Mouse (Mus musculus) midbrain, embryonic 15.5 days (tissue): ENCODE data around the gene Adarb2. TPM values are rescaled to one million over a fixed set of nuclear protein-coding genes. Genes with fewer than 3 reads are reported as not detected.
A peak's percentile ranks its signal among the peaks of the same experiment; 100 is the strongest.
"Not testable (repeated sequence)": the region's sequence is repeated elsewhere in the genome, so short reads cannot be mapped to it uniquely, and the experiment has no call there.

Source experiments
- ATAC-seq: fragments of 200-750 bp; cut with Nextera tagmentation; replicated peaks from 2 replicates; pipeline ENCODE4 v1.8.0; 2017; ENCODE audit warnings: moderate TSS enrichment
- H3K27ac ChIP-seq: fragments of 300-500 bp; sonication (generic); 2 replicates; pipeline ENCODE4 v1.5.1; 2015; ENCODE audit warnings: mild to moderate bottlenecking, inconsistent platforms
- H3K27me3 ChIP-seq: fragments of 300-500 bp; sonication (generic); replicated peaks from 2 replicates; pipeline ENCODE4 v1.6.1; 2015; ENCODE audit warnings: inconsistent platforms
- H3K36me3 ChIP-seq: fragments of 300-500 bp; sonication (generic); replicated peaks from 2 replicates; pipeline ENCODE4 v1.6.1; 2015; ENCODE audit warnings: inconsistent platforms
- H3K4me1 ChIP-seq: fragments of 300-500 bp; sonication (generic); 2 replicates; pipeline ENCODE4 v1.6.1; 2015; ENCODE audit warnings: inconsistent platforms
- H3K4me2 ChIP-seq: fragments of 300-500 bp; sonication (generic); 2 replicates; pipeline ENCODE4 v1.6.1; 2015; ENCODE audit warnings: inconsistent platforms, mild to moderate bottlenecking, moderate library complexity
- H3K4me3 ChIP-seq: fragments of 300-500 bp; sonication (generic); 2 replicates; pipeline ENCODE4 v1.5.1; 2015; ENCODE audit warnings: mild to moderate bottlenecking, inconsistent platforms
- H3K9ac ChIP-seq: fragments of 300-500 bp; sonication (generic); 2 replicates; pipeline ENCODE4 v1.6.1; 2015; ENCODE audit warnings: mild to moderate bottlenecking, inconsistent platforms
- H3K9me3 ChIP-seq: fragments of 300-500 bp; sonication (generic); 2 replicates; pipeline ENCODE4 v1.6.1; 2016; ENCODE audit warnings: inconsistent platforms
- WGBS: fragments of 180-500 bp; shearing (Covaris S2); methylation state at CpG from one replicate; pipeline ENCODE4 v1.1.7; 2015; ENCODE audit warnings: mixed read lengths; 5-methylcytosine and 5-hydroxymethylcytosine counted together
- polyA plus RNA-seq: library from polyadenylated mRNA; unstranded; fragments of >200 nt; fragmentation: Nextera tagmentation; extraction: Ambion mirVana; gene quantifications from 2 replicates; pipeline ENCODE4 v1.2.1, GENCODE M21; 2015

Adarb2 gene
- polyA plus RNA-seq, 1 experiment from 2014 or later, result 39.3 TPM

DNA sequence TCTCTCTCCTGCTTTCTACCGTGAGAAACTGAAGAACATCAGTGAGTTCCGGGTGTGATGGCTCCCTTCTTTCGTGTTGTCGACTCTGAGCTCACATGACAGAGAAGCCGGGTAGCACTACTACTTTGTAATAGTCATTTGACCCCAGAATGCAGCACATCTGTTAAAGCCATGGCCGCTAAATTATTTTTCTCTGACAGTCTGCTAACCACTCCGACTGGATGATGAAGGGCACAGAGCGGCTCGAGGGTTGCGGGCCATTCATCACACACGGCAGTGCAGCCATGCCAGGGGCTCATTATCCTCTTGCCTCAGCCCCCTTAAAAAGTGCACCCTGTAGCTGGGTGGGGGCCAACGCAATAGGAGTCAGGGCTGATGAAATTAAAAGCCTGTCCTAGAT lies 371.2 kb downstream of the Adarb2 start:
- no peaks in the 10 kb centered on the region for H3K9me3 ChIP-seq
- no peak overlapping the region for H3K27ac ChIP-seq
- no peak for ATAC-seq
- H3K36me3 ChIP-seq, result no peaks in the 10 kb centered on the region
- no peak overlapping the region for H3K9ac ChIP-seq
- no peaks in the 10 kb centered on the region for H3K27me3 ChIP-seq
- H3K4me2 ChIP-seq, result no peak overlapping the region
- no peaks in the 10 kb centered on the region for H3K4me1 ChIP-seq
- no peak overlapping the region for H3K4me3 ChIP-seq
- WGBS, result 92% methylated on average over 12 of the region's 12 CpGs

GRCm38 (mm10) chr13:8584257-8585005 lies 381.8 kb downstream of the Adarb2 start:
- Histone ChIP-seq H3K9ac (no peak overlapping the region), H3K4me1 (no peaks in the 10 kb centered on the region), H3K9me3 (no peaks in the 10 kb centered on the region), H3K27ac (no peak overlapping the region), H3K4me3 (no peak overlapping the region), H3K4me2 (no peak overlapping the region), H3K27me3 (no peaks in the 10 kb centered on the region), H3K36me3 (no peaks in the 10 kb centered on the region)
- 0 out of 2 replicates have a peak, but pooled peaks have one; percentile 20 for ATAC-seq
- WGBS, result 74% methylated on average over 8 of the region's 8 CpGs

DNA sequence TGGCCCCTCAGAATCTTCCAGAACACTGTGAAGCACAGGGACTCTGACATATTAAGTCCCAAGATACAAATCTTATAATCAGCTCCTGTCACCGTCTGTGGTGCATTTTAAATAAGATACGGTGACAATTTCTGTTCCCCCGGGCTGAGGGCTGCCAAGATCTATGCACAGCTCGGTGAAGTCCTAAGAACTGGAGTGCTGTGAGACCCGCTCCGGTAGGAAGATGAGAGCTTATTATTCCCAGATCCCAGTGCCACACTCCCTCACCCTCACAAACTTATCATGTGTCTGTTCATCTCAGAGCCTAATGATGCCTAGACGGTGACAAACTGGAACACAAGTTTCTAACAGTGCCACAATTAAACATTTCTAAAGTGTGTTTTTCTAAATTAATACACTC lies 384.8 kb downstream of the Adarb2 start:
- no peaks in the 10 kb centered on the region for H3K9me3 ChIP-seq
- H3K27ac ChIP-seq, result no peak overlapping the region
- no peak overlapping the region for H3K4me3 ChIP-seq
- H3K27me3 ChIP-seq, result no peaks in the 10 kb centered on the region
- H3K4me1 ChIP-seq, result no peaks in the 10 kb centered on the region
- no peak overlapping the region for H3K9ac ChIP-seq
- ATAC-seq, result peak; percentile 61; the same call in 1 of the 2 replicates
- H3K36me3 ChIP-seq, result no peaks in the 10 kb centered on the region
- 75% methylated on average over 7 of the region's 7 CpGs for WGBS
- no peak overlapping the region for H3K4me2 ChIP-seq

- no peaks in the 10 kb centered on the region for H3K36me3 ChIP-seq
- H3K9me3 ChIP-seq, result no peaks in the 10 kb centered on the region
- no peak for ATAC-seq
- H3K4me3 ChIP-seq, result no peak overlapping the region
- H3K9ac ChIP-seq, result no peak overlapping the region
- WGBS, result 65% methylated on average over 3 of the region's 3 CpGs
- no peak overlapping the region for H3K27ac ChIP-seq
- no peak overlapping the region for H3K4me2 ChIP-seq
- no peaks in the 10 kb centered on the region for H3K4me1 ChIP-seq
- no peaks in the 10 kb centered on the region for H3K27me3 ChIP-seq
These were observed 387.8 kb downstream of the Adarb2 start for GRCm38 (mm10) chr13:8590460-8590859.

GRCm38 (mm10) chr13:8596977-8597646 lies 394.4 kb downstream of the Adarb2 start:
- Histone ChIP-seq H3K9me3 (no peaks in the 10 kb centered on the region), H3K4me3 (no peak overlapping the region), H3K27me3 (no peaks in the 10 kb centered on the region), H3K4me1 (no peaks in the 10 kb centered on the region), H3K4me2 (no peak overlapping the region), H3K36me3 (no peaks in the 10 kb centered on the region), H3K27ac (no peak overlapping the region), H3K9ac (no peak overlapping the region)
- WGBS, result 80% methylated on average over 4 of the region's 4 CpGs
- no peak for ATAC-seq

- Histone ChIP-seq H3K27me3 (no peaks in the 10 kb centered on the region), H3K9me3 (no peaks in the 10 kb centered on the region), H3K36me3 (no peaks in the 10 kb centered on the region), H3K9ac (no peak overlapping the region), H3K4me2 (no peak overlapping the region), H3K4me1 (no peaks in the 10 kb centered on the region), H3K27ac (no peak overlapping the region), H3K4me3 (no peak overlapping the region)
- no peak for ATAC-seq
- WGBS, result 55% methylated on average over 6 of the region's 6 CpGs
These were observed 395.0 kb downstream of the Adarb2 start for GRCm38 (mm10) chr13:8597647-8598017.

- no peaks in the 10 kb centered on the region for H3K27me3 ChIP-seq
- H3K4me3 ChIP-seq, result no peak overlapping the region
- no peak overlapping the region for H3K4me2 ChIP-seq
- no peak overlapping the region for H3K27ac ChIP-seq
- WGBS, result 88% methylated on average over 2 of the region's 2 CpGs
- peaks cover under 1% of the 10 kb centered on the region; the same call in 1 of the 2 replicates for H3K4me1 ChIP-seq
- no peaks in the 10 kb centered on the region for H3K9me3 ChIP-seq
- no peak overlapping the region for H3K9ac ChIP-seq
- no peak for ATAC-seq
- H3K36me3 ChIP-seq, result no peaks in the 10 kb centered on the region
These were observed 403.0 kb downstream of the Adarb2 start for GRCm38 (mm10) chr13:8605645-8606044.

DNA sequence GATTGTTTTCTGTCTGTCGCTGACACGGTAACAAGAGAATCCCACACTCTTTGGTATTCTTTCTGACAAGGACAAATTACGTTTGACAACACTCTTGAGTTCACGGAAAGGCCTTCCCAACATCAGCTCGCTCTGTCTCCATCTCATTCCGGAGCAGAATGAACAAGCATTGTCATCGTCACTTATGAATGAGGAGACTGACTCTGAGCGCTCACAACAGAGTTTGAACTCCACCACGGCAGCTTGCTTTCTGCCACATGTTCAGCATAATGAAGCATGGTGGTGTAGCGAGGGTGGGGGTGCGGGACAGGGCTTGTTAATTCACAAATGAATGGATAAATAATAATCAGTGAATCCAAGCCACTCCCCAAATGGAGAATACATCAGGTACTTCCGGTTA lies 405.4 kb downstream of the Adarb2 start:
- Histone ChIP-seq H3K4me2 (no peak overlapping the region), H3K27ac (no peak overlapping the region), H3K4me3 (no peak overlapping the region), H3K27me3 (no peaks in the 10 kb centered on the region), H3K9me3 (no peaks in the 10 kb centered on the region), H3K4me1 (peaks cover 7% of the 10 kb centered on the region; the same call in 1 of the 2 replicates), H3K36me3 (no peaks in the 10 kb centered on the region), H3K9ac (no peak overlapping the region)
- no peak for ATAC-seq
- 77% methylated on average over 12 of the region's 12 CpGs for WGBS

GRCm38 (mm10) chr13:8608918-8609317 lies 406.3 kb downstream of the Adarb2 start:
- H3K27ac ChIP-seq, H3K4me2 ChIP-seq, H3K4me3 ChIP-seq, H3K4me1 ChIP-seq, ATAC-seq, H3K9me3 ChIP-seq, H3K36me3 ChIP-seq, H3K9ac ChIP-seq, H3K27me3 ChIP-seq: not testable (repeated sequence)
- 91% methylated on average over 6 of the region's 6 CpGs for WGBS

- H3K27ac ChIP-seq, result peak overlapping the region; percentile 0; the same call in 1 of the 2 replicates
- H3K9me3 ChIP-seq, result no peaks in the 10 kb centered on the region
- ATAC-seq, result no peak
- no peak overlapping the region for H3K4me2 ChIP-seq
- H3K4me3 ChIP-seq, result no peak overlapping the region
- H3K36me3 ChIP-seq, result no peaks in the 10 kb centered on the region
- no peak overlapping the region for H3K9ac ChIP-seq
- H3K27me3 ChIP-seq, result no peaks in the 10 kb centered on the region
- WGBS, result 58% methylated on average over 8 of the region's 8 CpGs
- peaks cover 9% of the 10 kb centered on the region; the same call in 1 of the 2 replicates for H3K4me1 ChIP-seq
These were observed 408.3 kb downstream of the Adarb2 start for GRCm38 (mm10) chr13:8610956-8611355.

DNA sequence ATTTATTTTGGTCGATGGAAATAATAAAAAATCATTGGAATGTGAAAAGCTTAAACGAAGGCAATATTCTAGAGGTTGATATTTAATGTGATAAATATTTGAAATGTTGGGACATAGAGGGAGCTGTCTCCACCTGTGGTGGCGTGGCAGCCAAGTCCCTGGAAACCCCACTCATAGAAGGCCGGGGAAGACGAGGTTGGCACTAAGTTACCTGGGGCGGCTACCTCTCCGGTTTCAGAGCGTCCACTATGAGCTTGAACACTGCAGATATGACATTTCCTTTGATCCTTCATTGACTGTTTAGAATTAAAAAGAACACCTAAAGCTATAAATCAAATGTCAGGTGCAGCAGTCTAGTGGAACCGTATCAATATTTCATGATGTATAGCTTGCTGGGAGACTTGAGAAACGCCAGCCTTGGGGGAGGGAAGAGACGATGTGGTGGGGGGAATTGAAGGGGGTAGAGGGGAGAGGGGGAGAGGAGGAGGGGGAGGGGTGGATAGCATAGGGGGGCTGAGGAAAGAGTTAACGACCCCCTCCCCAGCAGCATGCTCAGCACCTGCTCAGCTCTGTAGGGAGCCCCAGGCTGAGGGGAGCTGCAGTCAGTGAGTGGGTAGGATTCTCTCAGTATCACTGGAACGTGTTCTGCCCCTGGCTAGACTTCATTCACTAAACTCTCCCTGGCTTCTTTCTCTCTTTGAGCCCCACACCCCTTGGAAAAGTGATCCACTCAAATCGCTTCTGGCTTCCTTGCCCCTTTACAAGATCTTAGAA lies 410.1 kb downstream of the Adarb2 start:
- Histone ChIP-seq H3K27ac (no peak overlapping the region), H3K27me3 (no peaks in the 10 kb centered on the region), H3K9ac (no peak overlapping the region), H3K4me3 (no peak overlapping the region), H3K36me3 (no peaks in the 10 kb centered on the region), H3K4me1 (peaks cover 9% of the 10 kb centered on the region; the same call in 1 of the 2 replicates), H3K4me2 (no peak overlapping the region), H3K9me3 (no peaks in the 10 kb centered on the region)
- 47% methylated on average over 14 of the region's 14 CpGs for WGBS
- peak; percentile 81 for ATAC-seq

DNA sequence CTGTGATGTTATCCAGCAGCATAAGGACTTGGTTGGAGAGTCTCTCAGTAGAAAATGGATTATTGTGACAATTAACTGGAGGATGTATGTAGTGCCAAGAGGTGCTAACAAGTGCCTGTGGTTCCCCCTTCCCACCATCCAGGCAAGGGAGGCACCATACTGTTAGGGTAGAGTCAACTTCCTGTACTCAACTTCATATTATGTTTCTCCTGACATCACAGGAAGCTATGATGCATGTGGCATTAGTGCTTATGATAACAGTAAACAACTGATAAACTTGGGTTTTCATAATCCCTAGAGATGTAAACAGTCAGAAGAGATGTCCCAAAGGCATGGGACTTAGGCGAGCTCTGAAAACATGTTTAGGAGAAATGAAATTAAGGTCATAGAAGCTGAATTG lies 414.0 kb downstream of the Adarb2 start:
- ATAC-seq, result no peak
- Histone ChIP-seq H3K9me3 (no peaks in the 10 kb centered on the region), H3K4me2 (no peak overlapping the region), H3K27me3 (no peaks in the 10 kb centered on the region), H3K27ac (no peak overlapping the region), H3K9ac (no peak overlapping the region), H3K36me3 (no peaks in the 10 kb centered on the region), H3K4me3 (no peak overlapping the region), H3K4me1 (0 out of 2 replicates have a peak, but pooled peaks cover 4% of the 10 kb centered on the region)
- WGBS, result 80% methylated on average over 1 of the region's 1 CpGs
